Mouse (Mus musculus) stomach, postnatal 0 days (tissue): ENCODE measurements around the gene Ell.

Source experiments
- CTCF ChIP-seq: IDR thresholded peaks from 2 replicates; pipeline ENCODE4 v1.5.1; 2016; ENCODE audit warnings: antibody characterized with exemption, low read depth, mild to moderate bottlenecking, moderate library complexity
- EP300 ChIP-seq: optimal IDR thresholded peaks from 2 replicates; pipeline ENCODE3; 2016; ENCODE audit warnings: antibody characterized with exemption

DNA sequence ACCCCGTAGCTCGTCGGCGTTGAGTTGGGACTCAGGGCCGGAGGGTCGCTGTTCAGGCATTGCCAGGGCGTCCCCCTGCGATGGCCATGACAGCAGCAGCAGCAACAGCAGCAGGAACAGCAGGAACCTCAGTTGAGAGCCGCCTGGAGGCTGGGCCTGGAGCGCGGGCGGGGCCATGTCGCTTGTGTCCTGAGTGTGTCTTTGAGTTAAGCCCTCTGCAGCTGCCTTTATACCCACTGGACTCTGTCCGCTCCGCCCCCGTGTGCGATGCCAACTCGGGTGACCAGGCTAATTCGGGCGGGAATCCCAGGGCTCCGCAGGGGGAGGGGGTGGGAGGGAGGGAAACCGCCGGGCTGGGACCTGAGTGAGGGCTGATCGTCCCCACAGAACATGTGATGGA is 92.2 kb downstream of the Ell start:
- TF ChIP-seq CTCF = no peak
- TF ChIP-seq EP300 = no peak
